Mouse (Mus musculus) induced T-regulatory cell, adult 2 months (primary cell): ENCODE data around the gene Brms1l.

Experiments
- DNase-seq: peaks from one replicate; pipeline ENCODE4 v3.0.0-alpha.2; 2012; ENCODE audit warnings: low read depth

The Brms1l gene

DNA sequence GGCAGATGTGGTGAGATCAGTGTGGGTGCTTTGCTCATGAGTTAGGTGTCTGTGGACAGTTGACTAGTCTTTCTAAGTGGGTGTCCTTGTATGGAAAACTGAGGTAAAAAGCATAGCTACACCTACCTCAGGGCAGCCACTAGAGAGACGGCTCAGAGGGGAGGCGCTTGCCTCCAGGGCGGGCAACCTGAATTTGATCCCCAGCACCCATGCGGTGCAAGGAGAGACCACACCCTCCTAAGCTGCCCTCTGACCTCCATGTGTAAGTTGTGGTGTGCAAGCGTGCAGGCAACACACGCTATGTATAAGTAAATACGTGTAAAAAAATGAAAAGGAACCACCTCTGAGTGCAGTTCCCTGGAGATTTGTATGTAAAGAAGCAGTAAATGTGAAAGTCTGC, 24.5 kb downstream of the Brms1l start:
- no peak for DNase-seq

DNA sequence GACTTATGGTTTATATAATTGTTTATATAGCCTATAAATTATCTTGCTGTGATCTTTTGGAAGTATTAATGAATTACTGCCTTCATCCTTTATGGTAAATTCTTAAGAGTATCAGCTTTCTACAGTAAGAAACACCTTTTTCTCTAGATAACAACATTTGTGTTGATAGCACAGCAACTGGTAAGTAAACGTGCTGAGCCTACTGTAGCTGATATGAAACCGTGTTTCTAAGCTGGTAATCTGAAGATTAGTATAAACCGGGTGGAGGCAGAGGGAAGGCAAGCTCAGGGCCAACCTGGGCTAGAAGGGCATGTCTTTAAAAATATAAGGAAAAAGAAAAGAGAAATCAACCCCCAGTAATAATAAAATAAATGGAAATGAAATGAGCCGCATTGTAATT, 31.6 kb downstream of the Brms1l start:
- DNase-seq: no peak

DNA sequence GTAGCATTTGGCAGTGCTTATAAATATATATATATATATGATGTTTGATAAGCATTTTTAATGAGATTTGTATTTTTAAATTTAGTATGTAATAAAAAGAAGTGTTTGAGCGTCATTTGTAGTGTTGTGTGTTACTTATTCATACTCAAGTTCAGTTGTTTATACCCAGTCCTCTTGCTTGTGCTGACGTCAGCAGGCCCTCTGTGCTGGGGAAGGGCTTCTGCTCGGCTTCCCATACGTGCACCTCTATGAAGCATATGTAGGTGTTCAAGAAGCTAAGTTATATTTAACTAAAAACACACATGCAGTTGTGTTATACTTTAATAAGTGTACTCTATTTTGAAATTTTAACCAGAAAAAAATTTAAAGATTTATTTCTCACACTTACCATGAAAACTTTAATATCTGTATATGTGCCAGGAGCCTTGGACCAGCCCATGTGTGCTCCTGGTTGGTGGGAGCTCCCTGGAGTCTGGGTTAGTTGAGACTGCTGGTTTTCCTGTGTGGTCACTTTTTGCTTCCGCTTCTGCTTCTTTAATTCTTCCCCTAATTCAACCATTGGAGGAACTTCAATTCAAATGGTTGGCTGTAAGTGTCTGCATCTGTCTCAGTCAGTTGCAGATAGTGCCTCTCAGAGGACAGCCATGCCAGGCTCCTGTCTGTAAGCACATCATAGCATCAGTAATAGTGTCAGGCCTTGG, 33.6 kb downstream of the Brms1l start:
- DNase-seq: no peak

DNA sequence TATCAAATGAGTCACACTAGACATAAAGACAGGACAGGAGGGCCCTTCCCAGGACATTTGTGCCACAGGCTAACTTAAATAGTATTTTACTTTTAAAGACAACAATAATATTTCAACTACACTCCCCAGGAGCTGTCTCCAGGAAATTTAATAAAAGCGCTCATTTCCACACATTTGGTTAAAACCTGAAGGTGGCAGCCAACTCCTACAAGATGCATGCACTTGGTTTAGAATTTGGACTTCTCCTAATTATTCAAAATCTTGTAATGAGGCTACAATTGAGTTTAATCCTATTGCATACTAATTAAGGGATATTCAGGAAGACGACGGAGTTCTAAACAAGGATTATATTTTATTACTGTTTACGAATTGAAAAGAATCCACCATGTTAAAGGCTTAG, 49.3 kb downstream of the Brms1l start:
- no peak for DNase-seq

- no peak for DNase-seq
Observed at GRCm38 (mm10) chr12:55888570-55888969, 52.4 kb downstream of the Brms1l start.

GRCm38 (mm10) chr12:55904801-55905200, 68.7 kb downstream of the Brms1l start:
- no peak for DNase-seq

- no peak for DNase-seq
Observed at GRCm38 (mm10) chr12:55912138-55912537, 76.0 kb downstream of the Brms1l start.

GRCm38 (mm10) chr12:55913201-55913600, 77.1 kb downstream of the Brms1l start:
- no peak for DNase-seq

DNA sequence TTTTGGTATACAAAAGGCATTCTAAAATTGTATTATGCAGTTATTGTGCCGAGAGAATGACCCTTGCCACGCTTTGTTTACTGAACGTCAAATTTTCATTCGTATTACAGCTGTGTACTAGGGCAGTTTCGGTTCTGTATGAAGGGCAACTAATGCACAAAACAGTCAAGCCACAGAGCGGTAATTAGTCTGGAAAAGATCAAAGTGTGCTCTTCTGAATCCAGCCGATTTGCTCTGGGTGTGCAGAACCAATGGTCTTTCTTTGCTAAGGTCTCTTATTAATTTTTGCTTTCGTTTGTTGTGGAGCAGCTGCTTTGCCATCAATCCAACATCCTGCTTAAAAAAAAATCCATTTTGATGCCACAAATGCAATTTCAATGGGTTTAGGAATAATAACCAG, 80.1 kb downstream of the Brms1l start:
- no peak for DNase-seq

DNA sequence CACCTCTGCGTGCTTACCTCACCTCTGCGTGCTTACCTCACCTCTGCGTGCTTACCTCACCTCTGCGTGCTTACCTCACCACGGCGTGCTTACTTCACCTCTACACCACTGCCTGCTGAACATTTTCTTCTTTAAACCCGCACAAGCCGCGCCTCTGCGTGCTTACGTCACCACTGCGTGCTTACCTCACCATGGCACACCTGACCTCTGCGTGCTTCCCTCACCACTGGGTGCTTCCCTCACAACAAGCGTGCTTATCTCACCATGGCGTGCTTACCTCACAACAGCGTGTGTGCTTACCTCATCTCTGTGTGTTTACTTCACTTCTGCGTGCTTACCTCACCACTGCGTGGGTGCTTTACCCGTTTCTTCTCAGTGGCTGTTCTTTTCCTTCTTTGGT, 80.9 kb downstream of the Brms1l start:
- no peak for DNase-seq
